Mouse (Mus musculus) E14TG2a.4 (cell line): ENCODE measurements around the gene Mapk11.

Experiments used
- CTCF ChIP-seq: conservative IDR thresholded peaks from 2 replicates; pipeline ENCODE4 v1.5.1; 2014; ENCODE audit warnings: low read length
- NANOG ChIP-seq: IDR thresholded peaks from 2 replicates; pipeline ENCODE4 v1.6.1; 2014; ENCODE audit warnings: borderline replicate concordance, low read length, mixed read lengths
- POU5F1 ChIP-seq: IDR thresholded peaks from 2 replicates; pipeline ENCODE4 v1.6.1; 2014; ENCODE audit warnings: low read length, borderline replicate concordance

- TF ChIP-seq CTCF: peak; percentile 71
- no peak for TF ChIP-seq POU5F1
- no peak for TF ChIP-seq NANOG
Measured at GRCm38 (mm10) chr15:89196313-89196706, 46.9 kb upstream of the Mapk11 start, which contains the start of gene Dennd6b.
